Mouse (Mus musculus) spleen, postnatal 0 days (tissue): Measurements from ENCODE around the gene Zfp113. TPM values are rescaled to one million over a fixed set of nuclear protein-coding genes. Genes with fewer than 3 reads are reported as not detected.

Experiments used
- microRNA counts: library from miRNA; unstranded; fragments of <30 nt; microRNA quantifications from one replicate; lab custom pipeline; 2015
- polyA plus RNA-seq: library from polyadenylated mRNA; unstranded; fragments of >200 nt; fragmentation: Nextera tagmentation; extraction: Ambion mirVana; gene quantifications from 2 replicates; pipeline ENCODE4 v1.2.1, GENCODE M21; 2015

The Zfp113 gene
- 6.2 and 7.3 TPM in 2 replicates for polyA plus RNA-seq

DNA sequence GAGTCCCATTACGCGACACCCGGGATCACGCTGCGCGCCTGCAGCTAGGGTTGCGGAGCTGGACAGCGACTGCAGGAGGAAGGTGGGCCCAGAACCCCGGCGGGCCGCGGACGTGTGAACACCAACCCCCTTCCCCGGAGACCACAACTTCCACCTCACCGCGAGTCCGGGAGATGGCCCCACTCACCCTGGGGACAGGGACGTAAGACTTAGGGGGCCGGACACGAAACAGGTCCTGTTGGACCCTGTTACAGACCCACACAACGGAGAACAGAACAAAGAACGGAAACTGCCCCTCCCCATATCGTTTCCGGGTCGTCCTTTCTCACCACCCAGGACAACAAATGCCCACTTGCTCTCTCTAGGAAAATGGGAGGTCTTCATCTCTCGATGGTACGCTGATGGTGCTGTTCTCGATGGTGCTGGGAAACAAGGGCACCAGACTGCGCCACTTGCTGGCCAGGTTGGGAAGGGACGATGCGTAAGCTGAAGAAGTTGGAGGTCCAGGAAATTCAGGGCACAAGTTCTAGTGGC lies at the start of gene Zfp113:
TSS of gene Zfp113 (minus strand) at position 302 of the 534 bp plus-strand sequence.

DNA sequence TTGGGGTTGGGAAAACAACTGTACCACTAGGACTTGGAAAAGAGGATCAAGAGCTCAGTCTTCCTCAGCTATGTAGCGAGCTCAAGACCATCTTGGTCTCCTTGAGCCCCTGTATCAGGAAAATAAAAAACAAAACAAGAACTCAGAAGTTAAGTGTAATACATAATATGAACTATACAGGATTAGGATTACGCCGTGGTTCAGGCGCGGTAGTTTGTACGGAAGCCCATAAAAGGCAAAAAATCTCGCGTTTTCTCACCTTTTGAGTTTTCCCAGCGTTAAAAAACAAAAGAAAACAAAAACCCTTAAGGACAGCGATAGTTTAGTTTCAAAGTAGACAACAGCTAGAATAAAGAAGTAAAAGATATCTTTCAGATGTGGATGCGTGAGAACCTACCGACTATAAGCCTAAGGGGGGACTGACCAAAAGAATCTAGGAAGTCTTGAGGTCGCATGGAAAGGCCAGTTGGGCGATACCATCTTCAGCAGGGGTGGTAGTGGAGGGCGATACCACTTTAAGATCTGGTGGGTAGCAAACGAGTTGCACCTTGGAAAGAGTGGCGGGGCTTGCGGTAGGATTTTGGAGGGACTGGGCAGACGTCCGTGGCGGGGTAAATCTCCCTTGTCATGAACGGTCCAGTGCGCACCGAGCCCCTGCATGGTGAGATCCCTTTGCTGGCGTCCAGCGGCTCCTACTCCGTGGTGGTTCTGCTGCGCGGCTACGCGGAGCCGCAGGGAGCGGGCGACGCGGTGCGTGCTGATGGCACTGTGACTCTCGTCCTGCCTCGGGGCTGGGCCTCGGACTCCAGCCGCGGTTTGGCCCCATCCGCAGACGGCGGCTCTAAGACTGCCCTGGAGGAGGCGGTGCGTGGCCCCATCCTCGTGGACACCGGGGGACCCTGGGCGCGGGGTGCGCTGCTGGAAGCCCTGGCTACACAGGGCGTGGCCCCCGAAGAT lies 38.5 kb upstream of the Zfp113 start, which contains the start of gene Mblac1:
TSS of gene Mblac1 (plus strand) at position 544 of the 957 bp plus-strand sequence.

DNA sequence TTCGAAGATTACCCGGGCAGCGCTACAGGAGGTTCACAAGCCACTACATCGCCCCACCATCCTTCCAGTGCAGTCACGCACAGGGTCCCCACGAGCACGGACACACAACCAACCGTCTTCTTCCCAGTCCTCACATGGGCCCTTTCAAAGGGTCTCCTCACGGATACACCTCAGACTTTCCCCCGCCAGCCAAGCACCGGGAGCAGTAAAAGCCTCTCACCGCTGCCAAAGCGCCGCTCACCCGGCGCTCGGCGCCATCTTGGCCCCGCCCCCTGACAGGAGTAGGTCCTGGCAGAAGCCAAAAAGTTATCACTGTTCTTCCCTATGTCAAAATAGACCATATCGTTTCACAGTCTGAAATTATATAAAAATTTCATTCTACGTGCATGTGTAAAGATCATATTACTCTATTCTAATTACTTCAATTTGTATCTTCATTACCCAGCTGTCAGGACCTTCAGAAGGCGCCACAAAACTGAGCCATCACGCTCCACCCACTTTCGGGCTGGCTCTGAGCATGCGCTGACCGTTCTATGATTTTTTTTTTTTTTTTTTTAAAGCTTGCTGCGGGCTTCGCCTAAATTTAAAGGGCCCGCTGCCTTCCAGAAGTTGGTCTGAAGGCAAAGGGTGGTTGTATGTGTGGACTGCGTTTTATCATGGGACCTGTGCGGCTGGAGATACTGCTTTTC lies 31.6 kb upstream of the Zfp113 start, which contains the start of the genes Taf6 and Cnpy4:
TSS of gene Taf6 (minus strand) at position 502 of the 689 bp plus-strand sequence.
TSS of gene Cnpy4 (plus strand) at position 536 of the 689 bp plus-strand sequence.

DNA sequence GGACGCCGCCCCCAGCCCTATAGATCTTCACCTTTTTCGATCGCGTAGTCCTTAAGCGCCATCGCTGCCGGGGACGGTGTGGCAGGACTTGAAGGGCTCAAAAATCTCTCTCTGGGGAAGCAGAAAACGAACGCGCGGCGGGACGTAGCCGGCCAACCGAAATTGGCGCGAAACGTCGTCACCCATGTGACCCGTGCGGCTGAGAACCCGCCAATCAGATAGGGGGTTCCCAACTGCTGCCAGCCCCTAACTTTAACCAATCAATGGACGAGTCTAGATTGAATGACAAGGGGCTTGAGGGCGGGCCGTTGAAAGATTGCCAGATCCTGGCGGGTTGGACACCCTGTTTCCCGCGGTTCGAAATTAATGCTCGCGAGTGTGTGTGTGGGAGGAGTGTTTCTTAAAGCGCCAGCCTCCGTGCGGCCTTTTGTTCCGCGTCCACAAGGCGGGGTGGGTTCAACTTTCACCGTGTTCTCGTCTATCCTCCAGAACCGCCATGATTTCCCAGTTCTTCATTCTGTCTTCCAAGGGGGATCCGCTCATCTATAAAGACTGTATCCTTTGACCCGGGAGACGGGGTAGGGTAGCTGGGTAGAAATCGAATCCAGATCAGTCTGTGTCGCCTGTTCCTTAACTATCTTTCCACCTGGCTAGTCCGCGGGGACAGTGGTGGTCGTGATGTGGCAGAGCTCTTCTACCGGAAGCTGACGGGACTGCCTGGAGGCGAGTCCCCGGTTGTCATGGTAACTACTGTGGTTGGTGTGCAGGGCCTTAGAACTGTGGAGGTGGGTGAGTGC lies 16.3 kb upstream of the Zfp113 start, which contains the start of the genes Ap4m1 and Mcm7:
TSS of gene Ap4m1 (plus strand) at position 308 of the 797 bp plus-strand sequence.
TSS of gene Mcm7 (minus strand) at position 728 of the 797 bp plus-strand sequence.

DNA sequence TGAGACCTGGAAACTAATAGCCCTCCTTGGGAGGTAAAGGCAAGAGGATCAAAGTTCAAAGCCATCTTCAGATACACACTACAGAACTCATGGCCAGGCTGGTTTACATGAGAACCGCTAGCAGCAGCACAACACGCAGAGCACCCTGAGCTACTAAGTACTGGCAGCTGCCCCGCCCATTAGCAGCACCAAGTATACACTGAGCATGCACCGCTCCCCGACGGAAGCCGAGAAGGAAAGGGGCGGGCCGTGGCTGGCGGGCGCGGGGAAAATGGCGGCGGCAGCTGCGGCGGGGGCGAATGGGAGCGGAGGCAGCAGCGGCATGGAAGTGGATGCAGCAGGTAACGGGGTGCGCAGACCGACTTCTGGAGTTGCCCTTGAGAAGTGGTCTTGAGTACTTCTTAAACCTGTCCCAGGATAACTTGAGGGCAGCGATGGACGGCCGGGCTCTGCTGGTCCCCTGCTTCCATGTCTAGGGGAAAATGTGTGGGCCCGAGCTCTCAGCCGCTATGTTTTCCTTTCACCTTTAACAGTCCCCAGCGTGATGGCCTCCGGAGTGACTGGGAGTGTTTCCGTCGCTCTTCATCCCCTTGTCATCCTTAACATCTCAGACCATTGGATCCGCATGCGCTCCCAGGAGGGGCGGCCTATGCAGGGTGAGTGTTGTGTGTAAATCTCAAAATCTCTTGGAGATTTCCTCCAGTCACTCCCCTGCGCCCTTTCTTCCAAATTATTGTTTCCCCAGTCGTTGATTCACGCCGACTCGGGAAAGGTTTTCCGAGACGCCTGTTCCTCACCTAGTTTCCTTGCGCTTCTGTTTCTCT lies 5.5 kb upstream of the Zfp113 start, which contains the start of gene Cops6:
TSS of gene Cops6 (plus strand) at position 230 of the 824 bp plus-strand sequence.

DNA sequence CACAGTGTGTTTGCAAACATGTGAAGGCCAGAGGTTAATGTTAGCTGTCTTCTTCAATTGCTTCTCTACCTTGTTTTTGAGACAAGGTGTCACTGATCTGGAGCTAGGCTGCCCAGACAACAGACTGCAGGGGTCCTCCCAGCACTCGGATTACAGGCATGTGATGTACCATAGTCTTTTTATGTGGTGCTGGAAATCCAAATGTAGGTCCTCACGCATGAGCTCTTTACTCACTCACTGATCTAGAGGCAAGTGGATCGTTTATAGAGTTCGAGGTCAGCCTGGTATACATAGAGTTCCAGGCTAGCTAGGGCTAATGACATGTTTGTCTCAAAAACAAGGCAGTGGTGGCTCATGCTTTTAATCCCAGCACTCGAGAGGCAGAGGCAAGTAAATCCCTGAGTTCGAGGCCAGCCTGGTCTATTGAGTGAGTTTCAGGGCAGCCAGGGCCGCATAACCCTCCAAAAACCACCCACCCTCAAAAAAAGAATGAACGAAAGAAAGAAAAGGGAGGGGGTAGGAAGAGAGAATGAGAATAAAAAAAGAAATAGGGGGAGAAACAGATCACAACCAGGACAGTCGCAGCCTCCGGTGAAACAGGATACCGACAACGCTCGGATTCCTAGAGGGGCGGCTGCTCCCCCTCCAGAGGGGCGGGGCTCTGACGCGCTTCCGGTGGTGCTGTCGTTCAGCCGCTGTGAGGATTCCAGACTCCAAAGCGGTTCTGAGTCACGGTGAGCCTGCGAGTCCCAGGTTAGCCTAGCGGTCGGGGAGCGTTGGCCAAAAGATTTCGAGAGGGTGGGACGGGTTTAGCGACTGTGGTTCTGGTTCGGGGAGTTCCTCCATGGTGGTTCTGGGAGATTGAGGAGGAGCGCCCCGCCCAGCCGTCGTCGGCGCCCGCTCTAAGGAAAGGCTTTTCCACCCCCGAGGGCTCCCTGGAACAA lies 39.0 kb downstream of the Zfp113 start, which contains the start of gene Zscan21:
TSS of gene Zscan21 (plus strand) at position 649 of the 944 bp plus-strand sequence.

MicroRNAs encoded within 50 kb of the gene (microRNA counts, 519-probe panel; counts per million panel counts)
- microRNA mmu-miR-106b (lab: Ali Mortazavi, UCI), result 7,810 counts per million, percentile 77 among the panel's probes with 10 or more counts
- 9,119 counts per million, percentile 88 among the panel's probes with 10 or more counts for microRNA mmu-miR-25 (lab: Ali Mortazavi, UCI)
- 7,854 counts per million, percentile 77 among the panel's probes with 10 or more counts for microRNA mmu-miR-93 (lab: Ali Mortazavi, UCI)

Other genes with a start within 250 kb of the Zfp113 start
- gene Cyp3a13, start 234.1 kb downstream of the Zfp113 start, polyA plus RNA-seq, result 0.18 and 0.27 TPM in 2 replicates
- gene Gjc3, start 192.6 kb downstream of the Zfp113 start, polyA plus RNA-seq, result 0.04 TPM in 1 of 2 replicates, not detected in the other
- 0.46 TPM in 1 of 2 replicates, not detected in the other for gene Azgp1, start 174.2 kb downstream of the Zfp113 start, polyA plus RNA-seq
- not detected in 2 replicates for gene Smok3a, start 134.5 kb downstream of the Zfp113 start, polyA plus RNA-seq
- gene Smok3b, start 134.3 kb downstream of the Zfp113 start, polyA plus RNA-seq, result not detected in 2 replicates
- gene Smok3c, start 102.5 kb downstream of the Zfp113 start, polyA plus RNA-seq, result not detected in 2 replicates
- 4.9 and 5.4 TPM in 2 replicates for gene Zkscan1, start 70.7 kb downstream of the Zfp113 start, polyA plus RNA-seq
- gene Zscan21, start 38.8 kb downstream of the Zfp113 start, polyA plus RNA-seq, result 14.2 and 17.9 TPM in 2 replicates
- 124 and 131 TPM in 2 replicates for gene Cops6, start 5.3 kb upstream of the Zfp113 start, polyA plus RNA-seq
- gene Ap4m1, start 16.3 kb upstream of the Zfp113 start, polyA plus RNA-seq, result 9.1 and 9.7 TPM in 2 replicates
- gene Mcm7, start 16.7 kb upstream of the Zfp113 start, polyA plus RNA-seq, result 197 and 222 TPM in 2 replicates
- 35.1 and 35.4 TPM in 2 replicates for gene Taf6, start 31.7 kb upstream of the Zfp113 start, polyA plus RNA-seq
- gene Cnpy4, start 31.7 kb upstream of the Zfp113 start, polyA plus RNA-seq, result 20.0 and 20.2 TPM in 2 replicates
- gene Mblac1, start 38.6 kb upstream of the Zfp113 start, polyA plus RNA-seq, result 6.0 and 7.3 TPM in 2 replicates
- 1.1 and 1.6 TPM in 2 replicates for gene Nxpe5, start 70.2 kb upstream of the Zfp113 start, polyA plus RNA-seq
- gene Lamtor4, start 99.7 kb upstream of the Zfp113 start, polyA plus RNA-seq, result 59.8 and 75.8 TPM in 2 replicates
- gene BC037034, start 108.3 kb upstream of the Zfp113 start, polyA plus RNA-seq, result 8.0 and 8.6 TPM in 2 replicates
- gene Gal3st4, start 117.1 kb upstream of the Zfp113 start, polyA plus RNA-seq, result 0.49 and 0.56 TPM in 2 replicates
- gene Gm43720, start 124.2 kb upstream of the Zfp113 start, polyA plus RNA-seq, result not detected in 2 replicates
- 1.5 TPM in 2 replicates for gene Gpc2, start 124.3 kb upstream of the Zfp113 start, polyA plus RNA-seq
- gene Stag3, start 124.5 kb upstream of the Zfp113 start, polyA plus RNA-seq, result 1.8 and 2.4 TPM in 2 replicates
- gene Pvrig, start 186.2 kb upstream of the Zfp113 start, polyA plus RNA-seq, result 0.52 and 1.0 TPM in 2 replicates